Mouse (Mus musculus): Measurements from ENCODE around the gene Ugt2b5. TPM values are rescaled to one million over a fixed set of nuclear protein-coding genes. Genes with fewer than 3 reads are reported as not detected.

Gene Ugt2b5
- polyA plus RNA-seq, 1 experiment from 2014 or later, result not detected

DNA sequence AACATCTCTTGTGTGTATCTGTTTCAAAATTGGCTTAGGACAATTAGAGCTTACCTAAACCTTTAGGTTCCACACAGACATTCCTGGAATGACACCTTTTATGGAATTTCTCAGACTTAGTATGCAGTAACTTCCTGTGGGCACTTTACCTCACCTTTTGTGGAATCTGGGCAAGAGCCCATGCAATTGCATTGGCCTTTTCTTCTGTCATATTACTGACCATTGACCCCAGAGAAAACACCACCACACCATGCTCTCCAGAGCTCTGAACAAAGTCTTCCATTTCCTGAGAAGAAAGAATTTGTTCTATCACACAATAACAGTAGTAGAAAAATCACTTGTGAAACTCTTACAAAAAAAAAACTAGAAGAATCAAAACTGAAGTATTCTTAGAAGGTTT lies 50.9 kb downstream of the Ugt2b5 start:
- Histone ChIP-seq H3K4me3 (replicated peaks; ENCODE audit: low read depth, low read length) (no peak overlapping the region), H3K27me3 (ENCODE audit: control insufficient read depth, insufficient read depth, low read length) (no peaks in the 10 kb centered on the region), H3K9ac (replicated peaks; ENCODE audit: low read length) (no peak overlapping the region), H3K27ac (replicated peaks; ENCODE audit: low read depth, low read length) (no peak overlapping the region), H3K4me1 (ENCODE audit: control insufficient read depth, insufficient read depth, low read length) (no peaks in the 10 kb centered on the region), H3K36me3 (ENCODE audit: control insufficient read depth, insufficient read depth, low read length) (no peaks in the 10 kb centered on the region), H3K9me3 (ENCODE audit: control insufficient read depth, low read length) (no peaks in the 10 kb centered on the region), H3K4me2 (ENCODE audit: low read length) (no peak overlapping the region)
- ATAC-seq (ENCODE audit: low FRiP score, low TSS enrichment) (no peak), DNase-seq (no peak)

DNA sequence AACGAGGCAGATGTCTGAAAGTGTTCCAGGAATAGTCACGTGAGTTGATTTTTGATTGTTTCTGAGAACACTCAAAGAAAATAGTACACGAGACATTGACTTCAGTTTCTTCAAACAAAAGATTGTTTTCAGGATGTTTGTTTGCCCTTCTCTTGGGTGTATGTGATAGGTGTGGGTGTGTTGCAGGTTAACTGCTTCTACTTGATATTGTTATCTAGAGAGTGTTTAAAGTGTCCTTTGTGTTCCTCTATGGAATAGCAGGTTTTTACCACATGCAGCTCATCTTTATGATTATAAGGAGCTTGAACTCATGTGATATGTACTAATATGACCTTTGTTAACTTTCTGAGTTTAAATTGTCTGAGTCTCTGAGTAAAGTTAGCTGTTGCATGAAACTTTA lies 53.8 kb downstream of the Ugt2b5 start:
- Histone ChIP-seq H3K36me3 (ENCODE audit: control insufficient read depth, insufficient read depth, low read length) (no peaks in the 10 kb centered on the region), H3K4me3 (replicated peaks; ENCODE audit: low read depth, low read length) (no peak overlapping the region), H3K9me3 (ENCODE audit: control insufficient read depth, low read length) (no peaks in the 10 kb centered on the region), H3K27ac (replicated peaks; ENCODE audit: low read depth, low read length) (no peak overlapping the region), H3K27me3 (ENCODE audit: control insufficient read depth, insufficient read depth, low read length) (no peaks in the 10 kb centered on the region), H3K4me2 (ENCODE audit: low read length) (no peak overlapping the region), H3K4me1 (ENCODE audit: control insufficient read depth, insufficient read depth, low read length) (no peaks in the 10 kb centered on the region), H3K9ac (replicated peaks; ENCODE audit: low read length) (no peak overlapping the region)
- ATAC-seq (ENCODE audit: low FRiP score, low TSS enrichment) (no peak), DNase-seq (no peak)
- 79% methylated on average over 3 of the region's 3 CpGs for WGBS

Other genes with a start within 250 kb of the Ugt2b5 start
- gene Ugt2b34, start 233.4 kb downstream of the Ugt2b5 start, polyA plus RNA-seq (2014; fragmentation: Nextera tagmentation; extraction: Ambion mirVana), result not detected in 2 replicates
- not detected in 2 replicates for gene Ugt2b1, start 213.8 kb downstream of the Ugt2b5 start, polyA plus RNA-seq (2014; fragmentation: Nextera tagmentation; extraction: Ambion mirVana)
- not detected in 2 replicates for gene Ugt2b35, start 139.5 kb downstream of the Ugt2b5 start, polyA plus RNA-seq (2014; fragmentation: Nextera tagmentation; extraction: Ambion mirVana)
- gene Ugt2b36, start 47.8 kb downstream of the Ugt2b5 start, polyA plus RNA-seq (2014; fragmentation: Nextera tagmentation; extraction: Ambion mirVana), result not detected in 2 replicates
- not detected in 2 replicates for gene Ugt2b37, start 114.5 kb upstream of the Ugt2b5 start, polyA plus RNA-seq (2014; fragmentation: Nextera tagmentation; extraction: Ambion mirVana)
- not detected in 2 replicates for gene Ugt2a3, start 196.9 kb upstream of the Ugt2b5 start, polyA plus RNA-seq (2014; fragmentation: Nextera tagmentation; extraction: Ambion mirVana)

Measured in midbrain, embryonic 14.5 days (tissue).